Mouse (Mus musculus) brain, embryonic 14.5 days (tissue): ENCODE measurements around the gene Mlh3.

Source experiments
- CTCF ChIP-seq: fragments of 200-500 bp; IDR thresholded peaks from 2 replicates; pipeline ENCODE4 v1.5.1; 2012; ENCODE audit warnings: inconsistent platforms, mild to moderate bottlenecking, moderate library complexity, borderline replicate concordance; ENCODE audit not compliant: insufficient read depth, insufficient read length; ENCODE audit errors: extremely low read depth
- POLR2A ChIP-seq: fragments of 200-500 bp; IDR thresholded peaks from 2 replicates; pipeline ENCODE4 v1.6.1; 2012; ENCODE audit warnings: mild to moderate bottlenecking, inconsistent platforms, borderline replicate concordance; ENCODE audit not compliant: poor library complexity, insufficient read depth, insufficient read length, severe bottlenecking; ENCODE audit errors: extremely low read depth

DNA sequence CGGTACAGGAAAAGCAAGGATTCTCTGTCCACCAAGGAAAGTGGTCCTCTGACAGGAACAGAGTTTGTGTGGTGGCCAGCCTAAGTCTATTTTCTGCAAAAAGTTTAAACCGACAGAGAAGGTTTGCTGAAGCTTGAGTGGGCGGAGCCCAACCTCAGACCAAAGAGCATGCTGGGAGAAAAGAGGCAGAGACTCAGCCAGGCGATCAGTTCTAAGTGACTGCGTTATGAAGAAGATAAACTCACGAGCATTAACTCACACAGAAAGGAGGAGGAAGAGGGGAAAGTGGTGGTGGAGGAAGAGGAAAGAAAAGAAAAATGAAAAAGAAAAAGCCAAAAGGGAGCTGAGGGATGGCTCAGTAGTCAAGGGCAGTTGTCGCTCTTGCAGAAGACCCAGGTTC, 80.1 kb downstream of the Mlh3 start:
- TF ChIP-seq POLR2A (no peak), CTCF (no peak)
